Mouse (Mus musculus) gastrocnemius, postnatal 10 days (tissue): Measurements from ENCODE around the gene Grtp1. TPM values are rescaled to one million over a fixed set of nuclear protein-coding genes. Genes with fewer than 3 reads are reported as not detected.
A peak's percentile ranks its signal among the peaks of the same experiment; 100 is the strongest.

Experiments used
- DNase-seq: peaks from one replicate; pipeline ENCODE4 v3.0.0; 2021; ENCODE audit warnings: mixed read lengths
- long read RNA-seq, 2 experiments: library from polyadenylated mRNA; stranded (forward); transcript quantifications; one replicate each; pipeline ENCODE4 v2.0.0; 2021
- total RNA-seq, 2 experiments: library from RNA; stranded (reverse); gene quantifications; 2 replicates each; pipeline ENCODE4 v1.2.3; 2021

Grtp1 gene
- 10 to 100 TPM in 1 of 2 experiments, 1 to 10 TPM in 1; 9.8 to 14.0 TPM for total RNA-seq
- long read RNA-seq, experiment 1, partial matches to known transcripts, result 1 of 15 reads
- long read RNA-seq, experiment 1, other reads (novel, unspliced or antisense), result 10 of 15 reads
- long read RNA-seq, experiment 2, partial matches to known transcripts, result 0 of 5 reads
- long read RNA-seq, experiment 2, other reads (novel, unspliced or antisense), result 4 of 5 reads

DNA sequence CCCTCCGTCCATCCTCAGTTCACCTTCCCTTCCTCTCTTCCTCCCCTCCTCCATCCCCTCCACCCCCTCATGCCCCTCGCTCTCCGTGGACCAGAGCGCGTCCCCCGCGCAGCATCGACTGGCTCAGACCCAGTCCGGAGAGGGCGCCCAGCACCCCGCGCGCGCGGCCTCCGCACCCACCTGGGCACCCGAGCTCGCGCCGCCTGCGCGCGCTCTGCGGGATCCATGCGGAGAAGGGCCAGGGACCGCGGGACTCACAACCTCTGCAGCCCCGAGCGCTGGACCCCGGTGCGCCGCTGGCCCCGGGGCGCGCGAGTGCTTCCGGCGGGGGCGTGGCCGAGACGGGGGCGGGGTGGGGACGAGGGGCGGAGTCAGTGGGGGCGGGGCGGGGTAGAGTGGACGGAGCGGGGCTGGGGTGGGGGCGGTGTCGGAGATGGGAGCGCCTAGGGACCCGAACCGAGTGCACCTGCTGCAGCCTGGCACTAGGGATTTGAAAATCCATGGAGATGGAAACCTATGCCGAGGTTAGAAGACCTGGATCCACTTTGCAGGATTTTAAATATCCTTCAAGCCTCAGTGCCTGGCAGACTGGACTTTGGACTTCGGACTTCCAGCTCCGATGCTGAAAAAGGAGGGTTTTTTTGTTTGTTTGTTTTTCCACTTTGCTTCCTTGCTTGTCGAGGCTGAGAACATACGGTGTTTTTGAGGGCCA is at the start of gene Grtp1:
Gene Grtp1, minus strand, starts transcription at position 320 of the 712 bp plus-strand sequence.
- peak; percentile 72 for DNase-seq

DNA sequence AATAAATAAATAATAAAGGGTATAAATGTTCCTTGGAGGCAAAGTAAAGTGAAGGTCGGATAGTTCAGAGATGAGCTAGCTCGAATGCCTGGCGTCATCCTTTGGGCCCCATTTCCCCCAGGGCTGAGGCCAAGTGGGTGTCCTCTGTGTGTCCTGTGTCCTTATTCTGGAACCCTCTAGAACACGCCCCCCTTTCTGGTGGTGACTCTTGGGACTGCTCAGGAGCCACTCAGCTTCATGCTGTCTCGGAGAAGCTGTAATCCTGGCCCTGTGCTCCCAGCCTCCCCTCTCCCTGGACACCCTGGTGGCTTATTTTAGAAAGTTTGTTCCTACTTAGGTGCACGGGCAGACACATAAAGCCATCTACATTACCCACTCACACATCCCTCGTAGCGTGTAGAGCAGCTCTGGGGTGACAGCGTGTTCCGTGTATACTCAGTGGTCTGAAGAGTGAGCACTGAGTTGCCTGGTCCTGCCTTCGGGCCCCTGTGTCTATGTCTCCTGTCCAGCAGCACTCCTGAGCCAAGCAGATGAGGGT is 44.0 kb upstream of the Grtp1 start:
- DNase-seq, result no peak

DNA sequence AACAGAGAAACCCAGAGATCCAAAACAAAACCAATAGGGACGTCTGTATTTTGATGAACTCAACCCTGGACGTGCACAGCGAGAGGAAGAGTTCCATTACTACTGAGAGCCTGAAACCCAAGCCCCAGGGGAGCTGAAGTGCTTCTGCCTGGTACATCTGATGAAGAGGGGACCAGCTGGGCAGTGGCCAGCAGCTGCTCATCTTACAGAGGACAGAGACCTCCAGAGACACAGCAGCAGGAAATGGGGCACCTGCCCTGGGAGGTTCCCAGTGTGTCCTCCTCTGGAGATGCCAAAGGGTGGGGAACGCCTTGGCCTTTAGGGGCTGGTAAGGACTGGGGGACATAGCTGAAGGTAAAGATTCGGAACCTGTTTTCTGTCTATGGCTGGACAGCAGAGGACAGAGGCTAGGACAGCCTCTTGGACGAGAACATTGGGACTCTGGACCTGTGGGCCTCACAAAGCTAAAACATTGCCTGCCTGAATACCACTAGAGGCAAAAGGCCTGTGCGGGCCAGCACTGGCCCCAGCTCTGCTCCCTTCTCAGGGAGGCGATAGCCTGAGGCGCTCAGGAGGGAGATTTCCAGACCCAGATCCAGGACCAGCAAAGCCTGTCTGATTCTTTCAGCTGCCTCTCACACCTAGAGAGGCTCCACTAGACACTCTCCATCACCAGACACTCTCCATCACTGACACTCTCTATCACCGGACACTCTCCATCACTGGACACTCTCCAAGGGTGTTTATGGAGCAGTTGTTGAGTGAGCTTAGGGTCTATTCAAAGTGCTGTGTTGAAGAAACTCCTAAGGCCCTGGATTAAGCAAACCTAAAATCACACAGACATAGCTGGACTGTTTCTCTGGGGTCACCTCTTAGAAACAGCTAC is 42.8 kb upstream of the Grtp1 start:
- DNase-seq, result no peak

DNA sequence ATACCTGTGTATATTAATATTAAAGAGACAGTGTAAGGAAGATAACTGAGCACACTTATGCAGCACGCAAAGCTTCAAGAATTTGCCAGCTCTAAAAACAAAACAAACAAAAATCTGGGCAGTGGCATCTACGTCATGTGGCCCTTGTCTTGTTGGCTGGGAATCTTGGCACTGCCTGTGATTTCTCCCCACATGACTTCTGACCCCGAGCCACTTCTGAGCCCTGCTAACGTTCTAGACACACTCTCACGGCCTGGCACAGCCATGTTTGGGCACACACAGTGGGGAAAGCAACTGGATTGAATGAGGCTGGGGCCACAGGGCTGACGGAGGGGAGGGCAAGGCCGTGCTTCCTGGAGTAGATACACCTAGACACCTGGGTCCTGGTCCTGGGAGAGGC is 40.3 kb upstream of the Grtp1 start:
- DNase-seq, result no peak

DNA sequence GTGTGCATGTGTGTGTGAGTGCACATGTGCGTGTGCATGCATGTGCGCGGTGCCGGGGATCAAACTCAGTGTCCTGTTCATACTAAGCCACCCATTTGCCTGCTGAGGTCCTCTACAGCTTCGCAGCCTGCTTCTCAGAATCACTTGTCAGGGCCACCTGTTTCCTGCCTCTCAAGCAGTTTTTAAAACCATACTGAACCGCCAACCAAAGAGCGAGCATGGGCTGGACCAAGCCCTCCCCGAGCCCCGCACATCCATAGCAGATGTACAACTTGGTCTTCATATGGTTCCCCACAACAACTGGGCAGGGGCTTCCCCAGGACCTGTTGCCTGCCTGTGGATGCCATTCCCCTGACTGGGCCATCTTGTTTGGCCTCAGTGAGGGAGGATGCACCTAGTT is 39.6 kb upstream of the Grtp1 start:
- DNase-seq, result no peak

DNA sequence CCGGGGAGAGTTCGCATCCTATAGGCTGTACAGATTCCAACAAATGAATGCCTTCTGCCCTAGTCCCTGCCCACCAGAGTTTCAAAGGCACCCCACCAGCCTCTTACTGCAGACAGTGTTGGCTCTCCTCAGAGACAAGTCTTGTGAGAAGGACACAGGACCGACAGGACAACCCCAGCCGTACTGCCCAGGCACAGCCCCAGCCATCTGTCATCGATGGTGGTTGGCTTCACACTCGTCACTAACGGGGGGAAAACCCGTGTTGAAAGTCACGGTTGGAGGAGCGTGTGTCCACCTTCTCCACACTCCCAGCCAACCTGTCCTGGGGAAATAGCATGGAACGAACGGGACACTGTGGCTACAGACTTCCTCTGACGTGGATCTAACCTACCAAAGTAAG is 34.4 kb upstream of the Grtp1 start:
- DNase-seq, result no peak

DNA sequence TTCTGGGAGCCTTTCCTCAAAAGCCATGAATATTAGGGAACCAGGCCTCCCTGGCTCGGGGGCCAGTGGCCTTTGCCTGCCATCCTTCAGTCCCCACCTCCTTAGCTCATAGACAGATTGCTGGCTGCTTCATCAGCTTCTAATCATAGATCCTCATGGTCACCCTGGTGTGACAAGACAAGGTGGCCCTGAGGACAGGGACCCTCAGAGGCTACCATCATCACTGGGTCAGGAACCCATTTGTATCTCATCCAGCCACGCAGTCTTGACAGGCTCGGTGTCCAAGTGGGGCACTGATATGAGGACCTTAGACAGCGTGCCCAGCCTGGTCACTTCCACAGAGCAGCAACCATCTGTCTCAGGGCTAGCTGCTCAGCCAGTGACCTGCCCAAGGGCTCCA is 30.1 kb upstream of the Grtp1 start:
- DNase-seq, result no peak

DNA sequence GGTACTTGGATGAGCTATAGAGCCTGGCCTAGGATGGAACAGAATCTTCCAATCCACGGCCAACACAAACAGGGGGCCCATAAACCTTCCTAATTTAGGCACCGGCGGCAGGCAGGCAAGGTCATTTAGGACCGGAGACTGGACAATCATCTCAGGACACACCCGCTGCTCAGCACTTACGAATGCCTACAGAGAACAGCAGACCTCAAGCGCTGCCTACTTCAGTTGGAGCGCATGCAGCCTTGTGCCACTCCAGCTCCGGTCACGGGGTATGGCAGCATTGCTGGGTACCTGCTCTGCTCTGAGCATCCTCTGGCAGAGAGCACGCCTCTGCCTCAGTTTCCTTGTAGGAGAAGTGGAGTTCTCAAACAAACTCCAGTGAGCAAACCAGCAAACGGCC is 29.4 kb upstream of the Grtp1 start:
- no peak for DNase-seq

DNA sequence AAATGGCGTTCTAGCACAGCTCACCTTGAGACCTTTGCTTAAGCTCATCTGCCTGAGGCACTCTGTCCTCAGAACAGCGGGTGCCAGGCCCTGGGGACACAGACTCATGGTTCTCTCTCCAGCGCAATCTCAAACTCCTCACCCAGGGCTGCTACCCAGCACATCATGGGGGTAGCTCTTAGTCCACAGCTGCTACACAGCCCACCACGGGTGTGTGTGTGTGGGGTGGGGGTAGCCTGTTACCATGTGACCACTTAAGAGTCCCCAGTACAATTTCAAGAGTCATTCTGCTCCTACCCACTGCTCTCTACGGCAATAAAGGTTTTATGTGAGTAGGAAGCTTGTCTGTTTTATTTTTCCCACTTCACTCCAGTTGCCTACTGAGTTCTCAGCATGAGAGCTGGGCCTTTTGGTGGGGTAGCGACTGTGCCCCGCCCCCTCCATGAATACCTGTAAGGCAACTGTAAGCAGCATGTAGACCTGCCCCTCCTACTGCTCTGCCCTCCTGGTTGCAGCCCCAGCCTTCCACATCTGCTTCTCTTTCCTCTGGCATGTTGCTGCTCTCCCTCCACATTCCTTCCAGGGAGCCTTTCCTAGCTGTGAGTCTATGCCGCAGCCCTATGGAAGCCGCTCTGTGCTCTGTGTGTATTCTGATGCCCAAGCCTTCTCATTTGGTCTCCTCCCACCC is 28.6 kb upstream of the Grtp1 start:
- no peak for DNase-seq

DNA sequence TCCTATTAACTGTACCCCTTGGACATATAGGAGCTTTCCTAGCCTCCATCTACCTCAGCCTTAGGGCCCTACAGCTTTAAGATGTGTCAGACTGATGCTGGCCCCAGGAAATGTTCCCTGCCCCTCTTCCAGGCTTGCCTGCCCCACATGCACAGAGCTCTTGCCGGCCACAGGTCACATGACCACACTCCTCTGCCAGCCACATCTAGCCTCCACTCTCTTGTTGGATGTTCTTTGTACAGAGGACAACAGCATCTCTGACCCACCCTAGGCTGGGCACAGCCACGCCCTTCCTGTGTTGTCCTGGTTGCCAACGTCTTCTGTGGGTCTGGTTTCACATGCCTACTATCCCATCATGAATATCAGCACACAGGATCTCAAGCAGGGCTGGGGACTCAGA is 26.8 kb upstream of the Grtp1 start:
- no peak for DNase-seq

DNA sequence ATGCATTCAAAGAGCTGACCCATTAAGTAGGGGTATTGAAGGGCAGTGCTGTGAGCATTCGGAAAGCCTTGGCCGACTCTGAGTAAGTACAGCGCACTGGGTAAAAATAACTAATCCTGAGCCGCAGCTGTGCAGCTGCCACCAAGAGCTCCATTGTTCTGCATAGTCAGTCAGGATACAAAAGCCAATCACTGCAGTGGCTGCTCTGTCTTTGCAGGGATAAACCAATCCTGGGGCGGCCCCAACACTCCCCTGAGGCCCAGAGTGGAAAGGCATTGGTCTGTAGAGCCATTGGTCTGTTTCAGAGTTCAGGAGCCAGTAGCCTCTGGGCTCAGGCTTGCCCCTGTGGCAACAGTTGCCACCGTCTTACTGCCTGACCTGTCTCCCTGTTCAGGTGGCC is 25.9 kb upstream of the Grtp1 start:
- DNase-seq, result no peak

DNA sequence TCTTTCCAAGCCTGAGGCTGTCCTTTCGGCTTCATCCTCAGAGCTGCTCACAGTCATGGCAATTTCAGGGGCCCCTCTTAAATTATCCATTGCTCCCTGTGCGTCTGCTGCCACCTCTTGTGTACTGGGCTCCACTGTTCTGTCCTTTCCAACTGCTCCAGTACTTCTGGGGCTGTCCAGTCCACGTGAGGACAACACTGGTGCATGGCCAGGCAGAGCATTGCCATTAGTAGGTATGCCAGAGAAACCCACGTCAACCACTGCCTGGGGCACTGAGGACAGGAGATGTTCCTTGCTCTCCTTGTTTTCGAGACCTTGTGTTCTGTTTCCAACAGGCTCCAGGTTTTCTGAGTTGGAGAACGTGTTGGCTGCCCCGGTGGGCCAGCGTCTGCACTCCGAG is 24.0 kb upstream of the Grtp1 start:
- no peak for DNase-seq

DNA sequence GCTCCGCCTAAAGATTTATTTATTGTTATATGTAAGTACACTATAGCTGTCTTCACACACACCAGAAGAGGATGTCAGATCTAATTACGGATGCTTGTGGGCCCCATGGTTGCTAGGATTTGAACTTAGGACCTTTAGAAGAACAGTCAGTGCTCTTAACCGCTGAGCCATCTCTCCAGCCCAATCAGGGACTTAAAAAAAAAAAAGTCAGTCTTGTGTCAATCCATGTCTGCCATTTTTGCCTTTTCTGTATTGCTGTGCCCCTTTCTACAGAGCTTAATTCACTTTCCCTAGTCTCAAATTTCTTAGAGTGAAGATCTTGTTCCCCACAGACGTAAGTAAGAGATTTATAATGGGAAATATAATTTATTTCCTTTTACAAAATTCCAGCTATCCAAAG is 18.0 kb upstream of the Grtp1 start:
- DNase-seq, result no peak

DNA sequence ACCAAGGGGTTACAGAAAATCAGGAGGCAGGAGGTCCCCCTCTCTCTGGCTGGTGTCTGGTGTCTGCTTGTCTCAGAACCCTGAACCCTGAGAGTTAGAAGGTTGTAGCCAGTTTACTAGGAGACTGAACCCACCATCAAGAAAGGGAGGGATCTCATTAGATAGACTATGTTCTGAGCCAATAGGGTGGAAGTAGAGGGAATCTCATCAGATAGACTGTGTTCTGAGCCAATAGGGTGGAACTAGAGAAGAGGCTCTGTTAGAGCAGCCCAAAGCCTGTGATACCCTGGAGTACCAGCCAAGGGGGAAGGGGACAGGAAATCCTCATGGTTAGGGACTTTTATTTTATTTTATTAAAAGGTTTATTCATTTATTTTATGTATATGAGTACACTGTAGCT is 17.6 kb upstream of the Grtp1 start:
- no peak for DNase-seq

DNA sequence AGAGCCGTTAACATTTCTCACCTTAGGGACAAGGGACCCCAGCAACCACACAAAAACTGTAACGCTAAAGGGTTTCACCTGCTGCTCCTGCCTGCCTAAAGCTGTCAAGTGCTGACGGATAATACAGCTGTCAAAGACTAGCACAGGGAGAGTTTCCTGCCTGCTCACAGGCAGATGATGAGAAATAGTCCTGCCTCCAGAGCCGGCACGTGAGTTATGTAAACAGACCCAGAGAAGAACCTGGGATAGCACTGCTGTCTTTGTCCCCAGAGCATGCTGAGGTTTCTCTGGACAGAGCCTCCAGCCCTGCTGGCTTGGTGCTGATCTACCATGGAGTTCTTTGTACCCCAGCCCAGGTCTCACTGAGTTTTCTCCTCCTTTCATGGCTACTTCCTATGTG is 16.7 kb upstream of the Grtp1 start:
- no peak for DNase-seq

DNA sequence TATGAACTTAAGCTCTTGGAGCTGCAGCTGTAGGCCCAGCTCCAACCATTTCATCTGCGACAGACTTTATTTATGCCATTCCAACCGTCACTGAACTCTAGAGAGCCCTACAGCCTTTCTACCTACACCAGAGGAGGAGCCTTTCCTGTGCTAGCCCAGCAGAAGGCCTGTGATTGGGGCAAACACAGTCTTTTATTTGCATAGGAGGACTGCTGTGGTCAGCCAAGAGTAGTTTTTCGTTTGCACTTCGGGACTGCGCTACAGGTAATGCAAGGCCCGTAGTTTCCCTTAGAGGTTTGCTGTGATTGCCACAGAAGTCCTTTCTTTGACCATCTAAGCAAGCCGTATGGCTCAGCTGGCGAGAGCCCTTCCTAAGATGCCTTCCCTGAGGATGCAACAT is 16.0 kb upstream of the Grtp1 start:
- no peak for DNase-seq

DNA sequence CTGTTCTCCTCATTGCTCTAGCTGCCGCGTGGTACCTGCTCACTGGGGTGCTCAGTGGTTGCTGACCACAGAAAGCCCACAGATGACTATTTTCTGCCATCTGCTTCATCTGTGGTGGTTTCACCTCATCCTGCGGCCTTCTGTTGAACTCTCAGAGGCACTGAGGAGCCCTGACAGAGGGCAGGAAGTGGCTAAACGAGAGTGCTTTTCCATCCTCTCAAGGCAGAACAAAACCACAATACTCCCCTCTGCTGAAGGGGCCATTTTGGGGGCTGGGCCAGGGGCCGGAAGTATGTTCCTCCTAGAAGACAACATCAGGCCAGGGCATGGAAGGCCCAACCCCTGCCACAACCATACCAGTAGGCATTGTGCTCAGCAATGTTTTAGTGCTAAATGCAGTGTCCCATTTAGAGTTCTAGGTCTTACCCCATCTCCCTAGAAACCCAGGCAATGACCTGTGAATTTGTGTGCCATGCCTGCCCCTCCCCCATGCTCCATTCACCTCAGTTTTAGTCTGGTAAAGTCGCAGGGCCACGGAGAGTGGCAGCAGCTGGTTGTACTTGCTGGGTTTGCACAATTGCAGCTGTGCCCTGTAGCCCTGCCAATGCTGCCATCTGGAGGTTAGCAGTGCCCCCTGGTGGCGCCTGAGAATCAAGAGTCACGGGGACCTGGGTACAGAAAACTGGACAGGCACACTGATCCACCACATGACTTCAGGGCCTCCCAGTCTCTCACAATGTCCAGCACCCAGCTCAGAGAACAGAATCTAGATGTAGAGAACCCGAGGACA is 13.3 kb upstream of the Grtp1 start:
- DNase-seq, result peak; percentile 92

DNA sequence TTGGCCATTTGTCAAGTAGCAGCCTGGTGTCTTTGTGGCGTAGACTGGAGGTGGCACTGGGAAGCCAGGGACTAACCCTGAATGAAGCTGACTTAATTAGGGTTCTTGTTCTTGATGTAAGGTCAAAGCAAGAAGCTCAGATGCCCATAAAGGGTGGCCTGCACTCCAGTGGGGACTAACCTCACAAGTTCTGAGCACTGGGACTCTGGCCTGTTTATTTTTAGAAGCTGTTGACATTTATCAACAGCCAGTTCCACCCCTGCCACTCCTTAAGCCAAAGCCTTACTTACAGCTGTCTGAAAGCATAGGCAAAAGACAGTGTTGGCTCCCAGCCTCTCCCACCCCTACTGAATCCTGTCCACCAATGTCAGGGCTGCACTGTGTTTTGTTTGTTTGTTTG is 9.3 kb upstream of the Grtp1 start:
- DNase-seq, result no peak

DNA sequence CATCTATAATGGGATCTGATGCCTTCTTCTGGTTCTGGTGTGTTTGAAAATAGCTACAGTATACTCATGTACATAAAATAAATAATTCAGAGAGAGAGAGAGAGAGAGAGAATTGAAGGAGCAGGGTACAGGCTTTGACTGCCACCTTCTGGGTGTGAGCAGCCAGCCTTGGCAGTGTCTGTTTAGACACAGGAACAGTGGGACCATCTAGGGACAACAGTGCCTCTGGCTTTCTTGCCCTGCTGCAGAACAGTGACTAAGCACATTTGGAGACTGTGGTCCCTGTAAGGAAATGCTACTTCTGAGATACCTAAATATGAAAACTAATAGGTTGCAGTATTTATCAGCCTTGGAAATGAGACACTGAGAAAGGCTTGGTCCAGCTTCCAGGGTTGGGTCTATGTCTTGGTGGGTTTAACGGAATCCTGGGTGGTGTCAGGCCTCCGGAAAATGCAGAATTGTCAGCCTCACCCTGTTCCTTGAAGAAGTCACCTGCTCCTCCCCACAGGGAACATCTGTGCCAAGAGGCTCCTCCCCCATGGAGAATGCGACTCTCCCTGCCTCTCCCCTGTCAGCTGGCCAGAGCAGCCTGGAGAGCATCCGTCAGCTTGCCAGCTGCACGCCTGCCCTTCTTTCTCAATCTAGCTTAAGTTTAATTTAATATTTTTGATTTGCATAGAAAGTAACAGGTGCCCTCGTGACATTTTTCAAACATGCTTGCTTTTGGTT is 8.4 kb upstream of the Grtp1 start:
- peak; percentile 64 for DNase-seq

DNA sequence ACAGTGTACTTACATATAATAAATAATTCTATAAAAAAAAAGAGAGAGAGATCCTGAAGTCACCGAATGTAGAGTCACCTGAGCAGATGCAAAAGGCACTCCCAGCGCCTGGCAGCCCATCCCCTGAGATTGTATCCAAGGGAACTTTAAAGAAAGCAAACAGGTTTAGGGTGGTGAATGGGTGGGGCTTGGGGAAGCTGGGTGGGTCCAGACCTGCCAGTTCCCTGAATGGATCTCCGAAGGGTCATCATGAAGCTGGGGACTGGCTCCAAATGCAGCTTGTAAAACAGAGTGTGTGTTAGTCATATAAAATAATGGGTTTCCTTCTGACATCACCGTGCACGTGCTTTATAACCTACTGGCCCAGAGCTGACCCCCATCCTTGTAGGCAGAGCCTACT is 5.9 kb upstream of the Grtp1 start:
- DNase-seq, result no peak

DNA sequence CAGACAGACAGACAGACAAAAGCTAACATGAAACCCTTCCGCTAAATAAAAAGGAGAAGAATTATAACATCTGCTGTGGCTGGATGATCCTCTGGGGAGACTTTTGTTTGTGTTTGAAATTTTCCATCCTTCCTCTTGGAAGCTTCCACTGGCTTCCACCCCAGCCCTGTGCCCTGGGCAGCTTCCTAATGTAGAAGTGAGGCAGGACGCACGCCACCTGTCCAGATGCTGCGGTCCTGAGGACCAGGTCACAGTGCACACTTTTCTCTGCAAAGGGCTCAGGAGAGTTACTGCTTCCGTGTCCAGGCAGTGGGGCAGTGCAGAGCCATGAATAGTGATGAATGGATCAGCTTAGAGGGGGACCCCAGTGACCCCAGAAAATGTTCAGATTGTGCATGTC is 4.9 kb upstream of the Grtp1 start:
- DNase-seq, result no peak
